Mouse (Mus musculus): ENCODE results near the gene Nectin4. TPM values are rescaled to one million over a fixed set of nuclear protein-coding genes. Genes with fewer than 3 reads are reported as not detected.

The Nectin4 gene
- total and polyA plus RNA-seq, 3 experiments = 0.30 to 2.7 (median 0.49) TPM

DNA sequence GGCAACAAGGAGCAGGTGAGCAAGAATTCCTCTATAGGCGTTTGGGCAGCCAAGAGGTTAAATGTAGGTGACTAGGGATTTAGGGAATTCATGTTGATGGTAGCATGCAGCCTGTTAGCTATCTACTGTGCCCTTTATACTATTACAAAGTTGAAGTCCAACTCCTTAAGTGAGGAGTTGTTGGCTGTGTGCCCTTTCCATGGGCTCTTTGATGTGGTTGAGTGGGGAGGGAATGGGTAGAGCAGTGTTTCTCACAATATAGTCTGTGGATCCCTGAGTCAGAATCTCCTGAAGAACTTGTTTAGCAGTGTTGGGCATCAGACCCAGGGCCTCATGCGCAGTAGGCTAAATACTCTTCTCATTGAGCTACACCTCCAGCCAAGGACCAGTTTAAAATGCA lies 13.1 kb upstream of the Nectin4 start:
- TF ChIP-seq PAX5 (IDR thresholded peaks at IDR 0.05; ENCODE audit: low read length) = no peak
- TF ChIP-seq GABPA (IDR thresholded peaks at IDR 0.05; ENCODE audit: insufficient replicate concordance, low read depth, low read length) = no peak
- no peak for TF ChIP-seq SMC3 (IDR thresholded peaks at IDR 0.05; ENCODE audit: low read depth, low read length)
- no peak for TF ChIP-seq POLR2AphosphoS2 (IDR thresholded peaks at IDR 0.05; ENCODE audit: low read depth, low read length)
- no peak for TF ChIP-seq BHLHE40 (IDR thresholded peaks at IDR 0.05; ENCODE audit: low read depth, low read length)
- TF ChIP-seq ZKSCAN1 (IDR thresholded peaks at IDR 0.05; ENCODE audit: borderline replicate concordance, low read depth, low read length) = no peak
- TF ChIP-seq CTCF (conservative IDR thresholded peaks at IDR 0.05 in 1 of 2, IDR thresholded peaks at IDR 0.05 in 1 of 2; ENCODE audit: low read depth in 2 of 2, low read length in 2 of 2) = no peak
- TF ChIP-seq KAT2A (IDR thresholded peaks at IDR 0.05; ENCODE audit: insufficient replicate concordance, low read length) = no peak
- H3K27me3 ChIP-seq (replicated peaks) = no peaks in the 10 kb centered on the region
- no peak overlapping the region for H3K27ac ChIP-seq (ENCODE audit: insufficient read depth, low read depth)
- peaks cover 6% of the 10 kb centered on the region for H3K9me3 ChIP-seq (replicated peaks; ENCODE audit: low read length)
- peaks cover 0 to 10% of the 10 kb centered on the region in 2 experiments; a peak in 1 of 4 replicates for H3K4me1 ChIP-seq (ENCODE audit: control insufficient read depth in 1 of 2, insufficient read depth in 2 of 2)
- dilution Hi-C loops (cut with MboI; ENCODE audit: extremely low pct_ligation_motif_present, extremely low pct_unique_long_range_greater_than_20kb, low sequenced_read_pairs) (no loop called here), in situ Hi-C loops (cut with MboI; ENCODE audit: low pct_ligation_motif_present, low pct_unique_long_range_greater_than_20kb, low sequenced_read_pairs) (no loop called here)
- H3K4me3 ChIP-seq (replicated peaks in 1 of 3; ENCODE audit: low read depth in 2 of 3, low read length in 2 of 3, poor library complexity in 1 of 3) = no peak overlapping the region
- H3K9ac ChIP-seq (ENCODE audit: insufficient read depth, low read depth) = no peak overlapping the region
- H3K36me3 ChIP-seq (replicated peaks in 1 of 2; ENCODE audit: control insufficient read depth in 1 of 2, insufficient read depth in 1 of 2, low read length in 1 of 2) = peaks cover 32 to 74% of the 10 kb centered on the region in 2 experiments
- peaks cover 32% of the 10 kb centered on the region for H3K79me2 ChIP-seq (replicated peaks; ENCODE audit: control insufficient read depth, extremely low read depth, insufficient read depth, poor library complexity, severe bottlenecking)
- H3K4me2 ChIP-seq (ENCODE audit: insufficient read depth, low read depth, poor library complexity, severe bottlenecking) = no peak overlapping the region
- DNase-seq (ENCODE audit: extremely low read depth) = no peak

DNA sequence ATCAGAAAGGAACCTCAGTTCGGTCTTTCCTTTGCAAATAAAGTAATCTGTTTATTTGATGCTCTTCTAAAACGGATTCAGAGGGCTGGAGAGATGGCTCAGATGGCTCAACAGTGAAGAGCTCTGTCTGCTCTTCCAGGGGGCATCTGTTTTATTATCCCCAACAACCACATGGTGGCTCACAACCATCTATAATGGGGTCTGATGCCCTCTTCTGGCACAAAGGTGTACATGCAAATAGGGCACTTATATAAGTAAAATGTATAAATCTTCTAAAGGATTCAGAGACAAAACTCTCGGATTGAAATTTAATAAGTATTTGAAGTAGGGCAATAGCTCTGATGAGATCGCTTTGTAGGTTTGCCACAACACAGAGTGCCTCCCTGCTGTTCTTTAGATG lies 11.5 kb upstream of the Nectin4 start:
- dilution Hi-C loops (cut with MboI; ENCODE audit: extremely low pct_ligation_motif_present, extremely low pct_unique_long_range_greater_than_20kb, low sequenced_read_pairs) = no loop called here
- peaks cover 0 to 5% of the 10 kb centered on the region in 2 experiments; a peak in 1 of 4 replicates for H3K4me1 ChIP-seq (ENCODE audit: control insufficient read depth in 1 of 2, insufficient read depth in 2 of 2)
- peaks cover 6% of the 10 kb centered on the region for H3K9me3 ChIP-seq (replicated peaks; ENCODE audit: low read length)
- peak; percentile 41 to 96; a peak in 3 of 4 replicates for TF ChIP-seq CTCF (conservative IDR thresholded peaks at IDR 0.05 in 1 of 2, IDR thresholded peaks at IDR 0.05 in 1 of 2; ENCODE audit: low read depth in 2 of 2, low read length in 2 of 2)
- no peak for TF ChIP-seq EP300 (IDR thresholded peaks at IDR 0.05; ENCODE audit: low read length)
- no peak for TF ChIP-seq MXI1 (IDR thresholded peaks at IDR 0.05; ENCODE audit: low read depth, low read length)
- TF ChIP-seq RAD21 (IDR thresholded peaks at IDR 0.05; ENCODE audit: low read depth, low read length) = peak; percentile 40
- peak; percentile 26; the same call in 1 of the 2 replicates for TF ChIP-seq NELFE (IDR thresholded peaks at IDR 0.05; ENCODE audit: low read depth, low read length)
- 0 out of 2 replicates have a peak, but pooled peaks have one; percentile 10 for TF ChIP-seq TCF12 (IDR thresholded peaks at IDR 0.05; ENCODE audit: low read depth, low read length)
- TF ChIP-seq GABPA (IDR thresholded peaks at IDR 0.05; ENCODE audit: insufficient replicate concordance, low read depth, low read length) = no peak
- TF ChIP-seq MAX (IDR thresholded peaks at IDR 0.05; ENCODE audit: low read length) = 0 out of 2 replicates have a peak, but pooled peaks have one; percentile 24
- no peak for TF ChIP-seq USF1 (IDR thresholded peaks at IDR 0.05; ENCODE audit: low read depth, low read length)
- peak; percentile 71 for TF ChIP-seq SMC3 (IDR thresholded peaks at IDR 0.05; ENCODE audit: low read depth, low read length)
- 0 out of 2 replicates have a peak, but pooled peaks have one; percentile 38 for TF ChIP-seq ZNF384 (IDR thresholded peaks at IDR 0.05; ENCODE audit: low read depth, low read length)
- no peak for TF ChIP-seq POLR2A (IDR thresholded peaks at IDR 0.05; ENCODE audit: low read depth, low read length)
- no peak overlapping the region for H3K9ac ChIP-seq (ENCODE audit: insufficient read depth, low read depth)
- in situ Hi-C loops (cut with MboI; ENCODE audit: low pct_ligation_motif_present, low pct_unique_long_range_greater_than_20kb, low sequenced_read_pairs) = no loop called here
- peaks cover 32 to 65% of the 10 kb centered on the region in 2 experiments for H3K36me3 ChIP-seq (replicated peaks in 1 of 2; ENCODE audit: control insufficient read depth in 1 of 2, insufficient read depth in 1 of 2, low read length in 1 of 2)
- DNase-seq (ENCODE audit: extremely low read depth) = peak; percentile 41
- peaks cover 16% of the 10 kb centered on the region for H3K79me2 ChIP-seq (replicated peaks; ENCODE audit: control insufficient read depth, extremely low read depth, insufficient read depth, poor library complexity, severe bottlenecking)
- H3K4me2 ChIP-seq (ENCODE audit: insufficient read depth, low read depth, poor library complexity, severe bottlenecking) = no peak overlapping the region
- H3K4me3 ChIP-seq (replicated peaks in 1 of 3; ENCODE audit: low read depth in 2 of 3, low read length in 2 of 3, poor library complexity in 1 of 3) = no peak overlapping the region
- H3K27ac ChIP-seq (ENCODE audit: insufficient read depth, low read depth) = no peak overlapping the region
- no peaks in the 10 kb centered on the region for H3K27me3 ChIP-seq (replicated peaks)
